Mouse (Mus musculus) brain, embryonic 18.5 days (tissue): Measurements from ENCODE around the gene Adamtsl3.
A peak's percentile ranks its signal among the peaks of the same experiment; 100 is the strongest.

Experiments
- DNase-seq: peaks from one replicate; pipeline ENCODE4 v3.0.0-alpha.2; 2012; ENCODE audit warnings: low read depth, low spot score

Adamtsl3 gene

DNA sequence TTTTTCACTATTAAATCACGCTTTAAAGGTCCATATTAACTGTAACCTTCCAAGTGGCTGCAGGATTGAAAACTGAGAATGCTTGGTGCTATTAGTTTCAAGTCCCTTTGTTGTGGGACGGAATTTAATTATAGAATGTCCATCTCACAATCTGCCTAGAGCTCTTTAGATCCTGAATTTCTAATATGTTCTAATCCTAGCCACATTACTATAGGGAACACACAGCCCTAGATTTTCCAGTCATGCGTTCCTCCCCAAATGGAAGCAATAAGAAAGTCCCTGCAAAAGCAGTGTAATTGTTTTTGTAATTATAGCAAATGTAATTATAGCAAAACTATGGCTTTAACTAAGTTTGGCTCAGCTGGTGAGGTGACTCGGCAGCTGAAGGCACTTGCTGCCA, 161.6 kb downstream of the Adamtsl3 start:
- no peak for DNase-seq

- no peak for DNase-seq
These were observed 165.8 kb downstream of the Adamtsl3 start for GRCm38 (mm10) chr7:82501306-82501705.

GRCm38 (mm10) chr7:82502511-82502910, 167.0 kb downstream of the Adamtsl3 start:
- DNase-seq, result no peak

DNA sequence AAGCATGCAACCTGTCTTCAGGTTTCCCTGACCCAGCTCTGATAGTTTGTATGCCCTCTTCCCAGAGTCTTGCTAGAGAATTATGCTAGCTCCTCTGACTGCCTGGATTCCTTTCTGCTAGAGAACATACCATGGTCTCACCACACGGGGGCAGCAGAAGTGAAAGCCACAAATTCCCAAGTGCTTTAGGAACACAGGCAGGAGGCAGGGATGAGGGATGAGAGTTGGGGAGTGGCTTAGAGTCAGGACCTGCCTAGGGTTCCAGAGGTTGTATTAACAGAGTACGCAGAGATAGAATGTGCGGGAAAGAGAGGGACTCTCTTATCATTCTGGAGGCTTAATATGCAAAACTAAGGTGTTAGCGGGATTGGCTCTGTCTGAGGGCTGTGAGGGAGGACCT, 168.6 kb downstream of the Adamtsl3 start:
- DNase-seq, result peak; percentile 24

GRCm38 (mm10) chr7:82530583-82530982, 195.1 kb downstream of the Adamtsl3 start:
- DNase-seq, result no peak

GRCm38 (mm10) chr7:82531376-82531775, 195.9 kb downstream of the Adamtsl3 start:
- no peak for DNase-seq

- no peak for DNase-seq
These were observed 197.7 kb downstream of the Adamtsl3 start for GRCm38 (mm10) chr7:82533188-82533587.

GRCm38 (mm10) chr7:82533747-82534504, 198.4 kb downstream of the Adamtsl3 start:
- peak; percentile 14 for DNase-seq

DNA sequence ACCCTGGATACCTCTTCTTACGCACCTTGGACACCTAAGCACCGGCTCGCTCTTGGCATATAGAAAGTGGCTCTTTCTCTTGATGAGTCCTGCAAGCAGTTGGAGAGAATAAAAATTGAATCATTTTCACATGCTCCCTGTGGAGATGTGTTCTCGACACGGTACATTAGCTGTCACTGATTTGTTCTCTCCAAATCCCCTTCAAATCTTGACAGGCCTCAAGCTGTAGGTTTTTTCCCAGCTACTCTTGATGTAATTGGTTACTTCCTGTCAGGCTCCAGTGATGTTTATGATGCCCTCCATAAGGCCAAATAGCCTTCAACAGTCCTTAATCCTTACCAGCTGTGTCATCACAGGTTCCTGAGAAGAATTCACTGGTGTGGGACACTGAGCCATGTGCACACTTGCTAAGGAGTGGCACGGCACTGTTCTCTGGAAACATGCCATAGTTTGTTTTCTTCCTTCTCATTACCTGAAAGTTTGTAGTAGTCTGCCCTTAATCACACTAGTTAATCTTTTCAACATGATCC, 209.0 kb downstream of the Adamtsl3 start:
- no peak for DNase-seq

- DNase-seq, result no peak
These were observed 216.5 kb downstream of the Adamtsl3 start for GRCm38 (mm10) chr7:82552005-82552404.

GRCm38 (mm10) chr7:82555803-82556202, 220.3 kb downstream of the Adamtsl3 start:
- DNase-seq, result no peak

- no peak for DNase-seq
These were observed 220.9 kb downstream of the Adamtsl3 start for GRCm38 (mm10) chr7:82556417-82556816.

DNA sequence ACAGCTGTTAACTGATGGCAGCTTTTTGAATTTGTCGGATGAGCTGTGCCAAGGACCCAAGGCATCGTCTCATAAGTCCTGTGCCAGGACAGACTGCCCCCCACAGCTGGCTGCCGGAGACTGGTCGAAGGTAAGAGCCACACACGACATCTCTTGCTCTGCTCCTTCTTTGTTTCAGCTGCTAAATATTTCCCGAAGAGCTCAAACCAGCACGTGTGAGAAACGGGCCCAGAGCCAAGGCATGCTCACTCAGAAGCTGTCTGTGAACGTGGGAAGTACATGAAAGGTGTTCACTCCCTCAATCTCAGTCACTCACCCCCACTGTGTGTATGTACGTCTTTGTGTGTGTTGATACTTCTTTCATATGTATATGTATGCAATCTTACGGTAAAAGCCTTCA, 221.6 kb downstream of the Adamtsl3 start:
- no peak for DNase-seq

- DNase-seq, result no peak
These were observed 231.2 kb downstream of the Adamtsl3 start for GRCm38 (mm10) chr7:82566688-82567087.

DNA sequence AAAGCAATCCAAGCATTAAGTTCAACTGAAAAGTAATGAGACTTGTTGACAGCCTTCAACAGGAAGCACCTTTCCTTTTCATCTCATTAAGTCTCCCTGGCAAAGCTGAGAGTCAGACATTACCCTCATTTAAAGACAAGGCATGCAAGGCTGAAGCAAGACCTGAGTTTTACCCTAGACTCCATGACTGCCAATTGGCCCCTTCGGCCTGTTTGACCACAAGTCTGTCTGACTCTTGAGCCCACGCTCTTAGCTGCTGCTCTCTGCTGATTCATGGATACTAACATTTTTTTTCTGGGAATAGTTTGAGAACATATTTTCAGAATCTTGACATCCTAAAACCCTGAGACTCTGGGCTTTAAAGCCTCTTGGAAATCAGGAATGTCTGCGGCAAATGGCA, 232.3 kb downstream of the Adamtsl3 start:
- DNase-seq, result no peak

- no peak for DNase-seq
These were observed 237.5 kb downstream of the Adamtsl3 start for GRCm38 (mm10) chr7:82572981-82573380.

GRCm38 (mm10) chr7:82580007-82580406, 244.5 kb downstream of the Adamtsl3 start:
- no peak for DNase-seq

DNA sequence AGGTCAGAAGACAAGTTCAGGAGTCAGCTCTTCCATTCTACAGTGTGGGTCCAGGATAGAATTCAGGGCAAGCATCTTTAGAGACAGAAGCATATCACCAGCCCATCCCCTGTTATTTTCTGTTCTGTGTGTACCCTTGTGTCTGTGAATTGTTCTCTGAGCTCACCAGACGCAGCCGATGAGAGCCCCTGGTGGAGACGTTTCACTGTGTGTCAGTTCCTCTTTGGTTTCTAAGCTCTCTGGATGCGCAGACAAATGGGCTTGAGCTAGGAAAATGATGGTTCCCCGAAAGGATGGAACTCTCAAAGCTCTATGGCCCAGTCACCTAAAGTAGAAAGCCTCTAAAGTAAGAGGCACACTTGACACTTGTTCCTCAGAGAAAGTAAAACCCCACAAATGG, 246.3 kb downstream of the Adamtsl3 start:
- DNase-seq, result no peak

- no peak for DNase-seq
These were observed 247.0 kb downstream of the Adamtsl3 start for GRCm38 (mm10) chr7:82582534-82582933.

GRCm38 (mm10) chr7:82590931-82591330, 255.4 kb downstream of the Adamtsl3 start:
- DNase-seq, result no peak

DNA sequence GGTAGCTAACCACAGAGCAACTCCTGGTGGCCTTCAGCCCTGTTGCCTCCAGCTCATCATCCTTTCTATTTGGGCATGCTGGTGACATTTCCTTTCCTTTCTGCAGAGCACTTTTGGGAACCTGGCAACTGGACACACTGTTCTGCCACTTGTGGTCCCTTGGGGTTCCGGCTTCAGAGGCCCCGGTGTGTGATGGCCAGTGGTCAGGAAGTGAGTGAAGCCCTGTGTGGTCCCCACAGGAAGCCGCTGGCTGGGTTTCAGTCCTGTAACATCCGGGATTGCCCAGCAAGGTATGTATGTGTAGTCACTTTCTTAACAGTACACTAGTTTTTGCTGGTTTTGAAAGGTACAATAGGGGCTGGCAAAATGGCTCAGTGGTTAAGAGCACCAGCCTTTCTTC, 266.5 kb downstream of the Adamtsl3 start:
- no peak for DNase-seq

GRCm38 (mm10) chr7:82605425-82605824, 269.9 kb downstream of the Adamtsl3 start:
- DNase-seq, result no peak

GRCm38 (mm10) chr7:82609629-82610028, 274.1 kb downstream of the Adamtsl3 start:
- no peak for DNase-seq

GRCm38 (mm10) chr7:82625342-82625741, 289.8 kb downstream of the Adamtsl3 start:
- DNase-seq, result no peak
